Mouse (Mus musculus): ENCODE measurements around the gene Kcnn3.

DNA sequence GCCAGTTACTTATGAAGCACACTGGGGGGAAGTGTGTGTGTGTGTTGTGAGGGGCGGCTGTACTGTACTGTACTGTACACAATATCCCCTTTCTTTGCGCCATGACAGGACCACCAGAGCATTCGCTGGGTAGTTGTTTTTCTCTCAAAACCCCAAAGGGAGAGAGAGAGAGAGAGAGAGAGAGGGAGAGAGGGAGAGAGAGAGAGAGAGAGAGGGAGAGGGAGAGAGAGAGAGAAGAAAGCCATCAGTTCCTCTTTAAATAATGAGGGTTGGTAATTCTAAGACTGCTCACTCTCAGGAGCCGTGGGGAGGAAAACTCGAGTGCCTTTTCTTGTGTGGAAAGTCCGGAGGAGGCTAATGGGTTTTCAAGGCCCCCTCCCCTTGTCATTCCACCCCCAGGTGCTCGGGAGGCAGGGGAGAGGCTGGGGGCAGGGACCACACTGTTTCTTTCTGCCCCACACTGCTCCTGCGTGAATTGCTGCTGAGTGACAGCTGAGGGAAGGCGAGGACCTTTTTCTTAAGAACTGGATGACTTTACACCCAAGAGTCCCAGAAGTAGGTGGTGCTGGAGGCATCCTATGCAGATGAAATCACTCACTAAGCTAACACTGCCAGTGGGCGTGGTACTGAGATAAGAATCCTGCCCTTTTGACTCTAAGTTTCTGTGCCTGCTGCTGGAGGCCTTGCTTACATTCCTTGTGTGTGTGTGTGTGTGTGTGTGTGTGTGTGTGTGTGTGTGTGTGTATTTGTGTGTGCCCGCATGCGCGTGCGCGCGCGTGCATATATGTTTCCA, 6.5 kb downstream of the Kcnn3 start:
- no peak for TF ChIP-seq POLR2A (IDR thresholded peaks at IDR 0.05; ENCODE audit: borderline replicate concordance, low read depth, low read length)
- TF ChIP-seq CTCF (IDR thresholded peaks at IDR 0.05; ENCODE audit: low read depth, low read length), result no peak
